Mouse (Mus musculus): ENCODE results near the gene Fam20c.

Gene Fam20c

DNA sequence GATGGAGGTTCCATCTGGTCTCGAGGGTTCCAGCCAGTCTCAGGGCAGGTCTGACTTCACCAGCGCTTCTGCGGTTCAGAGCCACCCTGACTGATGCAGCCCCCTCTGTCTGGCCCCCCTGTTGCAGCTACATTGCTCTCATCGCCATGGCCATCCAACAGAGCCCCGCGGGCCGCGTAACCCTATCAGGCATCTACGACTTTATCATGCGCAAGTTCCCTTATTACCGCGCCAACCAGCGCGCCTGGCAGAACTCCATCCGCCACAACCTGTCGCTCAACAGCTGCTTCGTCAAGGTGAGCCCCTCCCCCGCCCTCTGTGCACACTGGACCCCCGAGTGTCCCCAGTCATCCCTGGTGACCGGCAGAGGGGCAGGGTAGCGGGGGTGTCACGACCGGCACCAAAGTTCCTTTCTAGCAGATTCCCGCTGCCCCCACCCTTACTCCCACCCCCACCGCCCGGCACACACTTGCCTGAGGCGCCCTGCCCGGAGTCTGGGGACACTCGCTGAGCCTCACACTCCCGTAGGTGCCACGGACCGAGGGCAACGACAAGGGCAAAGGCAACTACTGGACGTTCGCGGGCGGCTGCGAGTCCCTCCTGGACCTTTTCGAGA, 66.5 kb downstream of the Fam20c start:
- DNase-seq = peak; percentile 29 to 52

- no peak for DNase-seq
These were observed 70.8 kb downstream of the Fam20c start for GRCm38 (mm10) chr5:138825090-138825489.

GRCm38 (mm10) chr5:138833406-138833805, 79.1 kb downstream of the Fam20c start:
- DNase-seq = peak; percentile 52 to 67

DNA sequence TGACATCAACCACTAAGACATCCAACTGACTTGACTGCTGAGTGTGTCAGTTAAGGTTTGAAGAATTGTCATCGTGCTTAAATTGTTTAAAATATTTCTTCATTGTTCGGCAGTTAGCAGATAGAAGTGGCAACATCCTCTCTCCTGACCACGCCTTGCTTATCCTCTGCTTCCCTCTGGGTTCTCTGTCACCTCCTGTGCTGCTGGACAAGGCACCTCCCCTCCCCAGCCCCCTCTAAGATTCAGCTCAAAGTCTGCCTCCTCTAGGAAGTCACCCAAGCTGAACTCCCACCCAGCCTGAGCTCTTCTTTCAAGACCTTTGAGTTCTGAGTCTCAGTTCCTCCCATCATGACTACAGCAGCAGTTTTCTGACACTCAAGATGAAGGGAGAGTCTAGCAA, 80.6 kb downstream of the Fam20c start:
- no peak for DNase-seq

DNA sequence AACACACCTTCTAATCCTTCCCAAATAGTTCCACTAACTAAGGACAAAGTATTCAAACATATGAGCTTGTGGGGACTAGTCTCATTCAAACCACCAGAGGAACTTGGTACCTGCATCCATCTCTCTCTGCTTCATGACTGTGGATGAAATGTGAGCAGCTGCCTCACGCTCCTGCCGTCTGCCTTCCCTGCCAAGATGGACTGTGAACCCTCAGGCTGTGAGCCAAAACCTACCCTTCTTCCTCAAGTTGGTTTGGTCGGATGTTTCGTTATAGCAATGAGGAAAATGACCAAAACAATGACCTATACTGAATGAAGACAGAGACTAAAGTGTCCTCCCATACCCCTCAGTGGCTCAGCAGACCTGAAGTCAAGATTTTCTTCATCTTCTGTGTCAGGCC, 86.7 kb downstream of the Fam20c start:
- no peak for DNase-seq

GRCm38 (mm10) chr5:138843168-138843824, 89.0 kb downstream of the Fam20c start:
- DNase-seq = no peak

DNA sequence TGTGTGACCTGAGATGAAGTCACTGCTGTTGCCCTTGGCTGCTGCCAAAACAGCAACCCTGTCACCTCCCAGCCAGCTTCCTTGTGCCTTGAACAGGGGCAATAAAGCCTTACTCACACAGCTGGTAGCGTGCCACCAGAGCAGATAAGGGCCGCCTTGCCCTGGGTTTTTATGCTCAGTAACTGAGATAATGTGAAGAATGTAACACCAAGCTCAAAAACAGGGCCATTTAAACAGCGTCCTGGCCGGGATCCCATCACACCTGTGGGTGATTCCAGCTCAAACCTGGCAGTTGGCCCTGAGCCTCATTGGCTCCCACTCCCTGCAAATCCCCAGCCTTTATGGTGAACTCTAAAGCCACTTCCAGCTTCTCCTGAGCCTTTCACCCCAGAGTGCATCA, 92.2 kb downstream of the Fam20c start:
- DNase-seq = peak; percentile 36 to 56

DNA sequence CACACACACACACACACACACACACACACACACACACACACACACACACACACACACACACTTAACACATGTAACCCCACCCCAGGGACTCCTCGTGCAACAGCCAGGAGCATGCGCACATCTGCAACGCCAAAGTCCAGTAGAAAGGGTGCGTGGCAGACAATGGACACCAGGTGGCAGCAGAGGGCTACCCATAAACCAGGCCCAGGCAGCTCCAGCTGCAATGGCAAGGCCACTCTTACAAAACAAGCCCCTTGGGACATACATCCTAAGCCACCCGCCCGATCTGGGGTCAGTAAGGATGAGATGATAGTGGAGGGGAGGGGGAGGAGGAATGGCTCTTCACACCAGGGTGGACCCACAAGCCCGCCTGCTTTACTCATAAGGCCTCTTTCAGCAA, 93.8 kb downstream of the Fam20c start:
- peak; percentile 93 to 94 for DNase-seq

GRCm38 (mm10) chr5:138849682-138850461, 95.6 kb downstream of the Fam20c start:
- DNase-seq = peak; percentile 37 to 41

- DNase-seq = no peak
These were observed 96.1 kb downstream of the Fam20c start for GRCm38 (mm10) chr5:138850462-138850844.

GRCm38 (mm10) chr5:138851296-138851780, 97.0 kb downstream of the Fam20c start:
- DNase-seq = no peak

GRCm38 (mm10) chr5:138852151-138852550, 97.8 kb downstream of the Fam20c start:
- DNase-seq = no peak

DNA sequence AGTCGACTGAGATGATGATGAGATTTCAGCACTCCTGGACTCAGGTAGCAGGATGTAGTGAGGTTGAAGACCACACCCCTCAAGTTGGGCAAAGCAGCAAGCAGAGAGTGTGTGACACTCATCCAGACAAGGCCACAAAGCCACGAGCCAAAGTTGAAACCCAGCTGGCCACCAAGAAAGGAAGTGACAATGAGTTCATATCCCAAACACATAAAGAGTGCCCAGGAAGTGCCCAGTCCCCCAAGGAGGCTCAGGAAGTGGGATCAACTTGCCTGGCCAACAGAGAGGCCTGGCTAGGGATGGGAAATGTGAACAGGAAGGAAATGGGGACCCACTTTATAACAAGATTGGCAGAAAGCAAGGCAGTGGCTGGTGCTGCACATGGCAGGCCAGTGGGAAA, 99.0 kb downstream of the Fam20c start:
- DNase-seq = no peak

DNA sequence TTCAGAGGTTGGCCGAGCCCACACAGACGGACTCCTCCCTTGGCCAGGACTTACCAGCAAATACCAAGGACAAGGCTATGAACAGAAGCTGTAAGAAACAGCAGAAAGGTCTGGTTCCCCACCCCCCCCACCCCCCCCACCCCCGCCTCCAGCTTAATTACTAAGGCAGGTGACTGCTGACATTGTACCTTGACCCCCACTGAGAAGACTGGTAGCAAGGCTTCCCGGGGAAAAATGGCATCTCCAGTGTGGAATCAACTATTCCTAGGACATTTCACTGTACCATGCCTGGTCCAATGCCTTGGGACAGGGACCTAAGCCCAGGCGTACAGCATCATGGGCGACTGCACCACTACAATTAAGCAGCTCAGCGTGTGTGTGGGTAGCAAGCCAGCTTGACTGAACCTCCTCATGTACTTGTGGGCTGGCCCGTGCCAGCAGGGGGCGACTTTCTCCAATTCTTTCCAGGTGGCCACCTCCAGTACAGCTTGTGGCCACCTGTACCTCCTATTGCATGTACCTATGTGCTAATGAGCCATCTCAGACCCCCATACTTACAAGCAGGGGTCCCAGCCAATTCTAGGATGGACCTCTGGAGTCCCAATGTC, 102.8 kb downstream of the Fam20c start:
- DNase-seq = peak; percentile 92 to 94

DNA sequence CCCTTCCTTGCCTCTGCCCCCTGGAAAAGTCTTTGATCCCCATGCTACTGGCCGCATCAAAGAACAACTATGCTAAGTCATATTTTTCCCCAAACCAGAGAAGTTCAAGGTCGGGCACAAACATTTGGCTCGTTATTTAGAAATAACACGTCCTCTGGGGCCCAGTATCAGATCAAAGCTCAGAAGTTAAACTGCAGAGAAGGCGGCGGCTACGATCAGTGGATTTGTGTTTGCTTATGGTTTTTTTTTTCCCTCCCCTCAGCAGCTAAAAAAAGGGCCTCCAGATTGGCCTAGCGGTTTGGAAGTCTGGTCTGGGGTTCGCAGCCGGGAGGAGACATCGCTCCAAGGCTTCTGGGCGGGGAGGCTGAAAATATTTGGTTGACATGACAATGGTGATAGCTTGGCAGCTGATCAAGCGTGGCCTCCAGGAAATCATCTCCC, 103.5 kb downstream of the Fam20c start:
- DNase-seq = peak; percentile 28 to 45

Data from kidney, postnatal 4 days (tissue).